Mouse (Mus musculus): ENCODE data around the gene Agpat2.
A peak's percentile ranks its signal among the peaks of the same experiment; 100 is the strongest.

Agpat2 gene

DNA sequence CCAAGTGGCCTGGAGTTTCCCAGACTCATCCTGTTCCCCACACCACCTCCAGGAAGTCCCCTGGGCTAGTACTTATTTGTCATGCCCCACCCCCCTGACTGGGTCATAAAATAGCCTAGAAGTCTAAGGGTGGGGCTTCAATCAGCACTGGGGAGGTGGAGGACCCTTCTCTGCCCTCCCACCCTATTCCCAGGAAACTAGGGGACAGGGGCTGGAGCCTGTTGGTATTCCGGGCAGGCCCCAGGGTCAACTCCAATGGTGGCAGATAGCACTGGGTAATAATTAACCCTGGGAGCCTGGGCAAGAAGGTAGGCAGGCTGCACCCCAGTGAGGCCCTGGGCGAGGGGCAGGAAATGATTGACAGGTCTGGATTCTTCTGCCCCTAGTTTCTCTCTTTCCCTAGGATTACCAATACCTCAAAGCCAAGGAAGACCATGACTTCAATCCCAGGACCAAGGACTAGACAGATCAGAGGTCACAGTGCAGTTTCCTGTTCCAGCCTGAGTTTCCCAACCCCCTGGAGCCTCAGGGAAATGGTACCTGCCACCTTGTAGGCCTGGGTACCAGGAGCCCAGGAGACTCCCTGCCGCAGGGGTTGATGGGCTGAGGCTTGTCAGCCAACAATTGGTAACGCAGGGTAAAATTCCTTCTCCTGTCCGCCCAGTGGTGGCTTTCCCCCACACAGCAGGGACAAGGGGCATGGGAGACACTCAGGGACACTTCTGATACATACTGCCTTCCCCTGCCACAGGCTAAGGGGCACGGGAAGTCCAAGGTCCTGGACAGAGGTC lies 9.1 kb downstream of the Agpat2 start:
- DNase-seq, result no peak

GRCm38 (mm10) chr2:26594461-26594933 lies 9.7 kb downstream of the Agpat2 start:
- DNase-seq, result no peak

DNA sequence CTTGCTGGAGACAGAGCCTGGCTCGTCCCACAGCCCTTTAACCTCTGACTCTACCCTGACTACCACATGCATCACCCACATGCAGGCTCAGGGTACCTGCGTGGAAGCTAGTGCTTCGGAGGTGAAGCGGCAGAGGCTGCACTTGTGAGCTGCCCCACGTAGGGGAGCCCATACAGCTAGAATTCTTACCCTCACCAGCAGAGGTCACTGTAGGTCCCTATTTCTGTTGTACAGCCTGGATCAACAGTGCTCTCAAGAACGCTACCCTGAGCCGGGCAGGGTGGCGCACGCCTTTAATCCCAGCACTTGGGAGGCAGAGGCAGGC lies 10.2 kb downstream of the Agpat2 start:
- DNase-seq, result peak; percentile 79 to 83

DNA sequence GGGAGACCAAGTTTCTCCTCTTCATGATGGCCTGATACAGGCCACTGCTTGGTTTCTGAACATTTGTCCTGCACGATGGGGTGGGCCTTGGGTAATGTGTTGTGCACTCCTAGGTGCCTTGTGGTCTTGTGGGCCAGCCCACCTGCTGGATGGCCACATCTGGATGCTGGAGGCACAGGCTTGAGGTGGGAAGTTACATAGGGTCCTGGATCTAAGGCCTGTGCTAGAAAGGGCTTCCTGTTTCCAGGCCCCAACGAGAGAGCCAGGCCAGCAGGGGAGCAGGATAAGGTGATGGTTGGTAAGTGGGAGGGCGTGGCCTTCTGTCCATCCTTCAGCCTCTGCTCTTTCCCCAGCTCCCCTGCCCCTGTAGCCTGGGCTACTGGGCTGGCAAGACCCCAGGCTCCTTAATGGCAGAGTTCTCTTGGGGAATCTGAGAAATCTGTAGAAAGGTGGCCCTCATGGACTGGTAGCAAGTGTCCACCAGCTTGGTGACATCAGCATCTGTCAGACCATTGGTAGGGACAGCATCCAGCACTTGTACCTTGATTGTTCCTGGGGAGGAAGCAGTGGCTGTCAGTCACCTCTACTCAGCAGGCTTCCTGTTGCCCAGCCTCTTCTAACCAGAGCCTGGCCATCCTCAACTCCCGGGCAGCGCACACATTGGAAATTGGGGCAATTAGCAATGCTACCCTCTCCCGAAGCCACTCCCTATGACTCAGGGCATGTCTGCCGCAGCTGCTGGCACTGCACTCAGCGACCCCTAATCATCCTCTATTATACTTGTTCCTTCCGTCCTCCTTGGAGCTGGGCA lies 10.8 kb downstream of the Agpat2 start:
- DNase-seq, result no peak

- no peak for DNase-seq
Measured at GRCm38 (mm10) chr2:26591416-26591815, 12.8 kb downstream of the Agpat2 start.

DNA sequence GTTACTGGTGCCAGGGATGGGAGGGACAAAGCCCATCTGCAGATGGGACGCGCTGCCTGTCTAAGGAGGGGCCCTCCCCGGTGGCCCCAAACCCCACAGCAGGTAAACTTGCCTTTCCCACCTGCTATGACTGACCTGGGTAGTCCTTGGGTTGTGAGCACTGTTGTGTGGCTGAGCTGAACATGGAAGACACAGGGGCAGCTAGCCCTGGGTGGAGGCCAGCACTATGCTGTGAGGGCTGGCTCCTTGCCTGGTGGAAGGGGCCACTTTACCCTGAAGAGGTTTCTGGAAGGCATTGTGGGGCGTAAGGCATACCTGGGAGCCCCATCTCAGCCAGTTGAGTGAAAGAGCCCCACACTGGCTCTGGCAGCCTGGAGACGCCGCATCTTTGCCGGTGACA lies 13.3 kb downstream of the Agpat2 start:
- DNase-seq, result no peak

- no peak for DNase-seq
Measured at GRCm38 (mm10) chr2:26590282-26590681, 13.9 kb downstream of the Agpat2 start.

DNA sequence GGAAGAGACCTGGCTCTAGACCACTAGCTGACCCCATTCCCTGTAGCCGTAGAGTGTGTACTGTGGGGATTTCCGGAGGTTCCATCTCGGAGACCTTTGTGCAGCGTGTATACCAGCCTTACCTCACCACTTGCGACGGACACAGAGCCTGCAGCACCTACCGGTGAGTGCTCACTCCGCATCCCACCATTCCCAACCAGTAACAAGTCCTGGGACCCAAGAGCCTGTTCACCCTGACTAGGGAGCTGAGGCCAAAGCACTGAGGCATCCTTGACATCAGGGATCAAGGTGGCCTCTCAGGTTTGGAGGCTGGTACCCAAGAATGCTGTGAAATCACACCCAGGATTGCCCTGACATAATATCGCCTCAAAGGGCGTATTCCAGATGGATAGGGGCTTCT lies 14.9 kb downstream of the Agpat2 start:
- DNase-seq, result no peak

DNA sequence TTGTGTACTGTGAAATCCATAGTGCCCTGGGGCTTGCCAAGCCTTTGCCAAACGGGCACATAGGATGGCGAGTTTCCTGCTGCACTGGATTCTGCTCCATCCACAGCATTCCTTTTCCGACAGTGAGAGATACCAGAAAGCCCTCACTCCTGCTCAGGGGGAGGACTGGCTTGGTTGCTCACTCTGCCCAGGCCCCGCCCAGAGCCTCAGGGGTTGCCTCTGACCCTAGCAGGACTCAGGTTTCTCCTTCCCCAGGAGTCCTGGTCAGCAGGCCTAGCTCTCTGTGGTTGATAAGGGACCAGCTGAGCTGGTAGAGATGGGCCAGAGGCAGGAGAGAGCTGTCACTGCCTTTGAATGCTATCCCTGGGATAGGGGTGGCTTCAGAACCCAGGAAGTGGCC lies 15.6 kb downstream of the Agpat2 start:
- no peak for DNase-seq

- peak; percentile 48 to 51 for DNase-seq
Measured at GRCm38 (mm10) chr2:26587044-26587405, 17.2 kb downstream of the Agpat2 start.

GRCm38 (mm10) chr2:26586294-26587043 lies 17.7 kb downstream of the Agpat2 start, which contains the start of gene Gm20532:
Gm20532 (plus strand) TSS chr2:26586639.
- DNase-seq, result peak; percentile 57 to 58

- DNase-seq, result no peak
Measured at GRCm38 (mm10) chr2:26585713-26586112, 18.5 kb downstream of the Agpat2 start.

DNA sequence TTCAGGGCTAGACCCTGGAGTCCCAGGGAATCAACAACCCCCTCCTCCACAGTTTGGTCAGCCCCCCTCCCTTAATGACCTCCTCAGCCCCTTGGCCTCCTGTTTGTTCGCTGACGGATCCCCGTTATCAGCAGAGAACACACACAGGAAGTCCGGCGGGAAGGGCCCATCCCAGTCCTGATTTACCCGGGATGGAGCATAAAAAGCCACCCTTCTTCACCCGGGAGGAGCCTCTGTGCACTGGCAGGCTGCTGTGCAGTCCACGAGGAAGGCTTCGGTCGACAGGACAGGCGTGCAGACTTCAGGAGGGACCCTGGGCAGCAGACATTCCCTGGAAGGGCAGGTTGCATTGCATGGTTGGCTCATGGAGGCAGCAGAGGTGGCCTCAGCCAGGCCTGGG lies 20.6 kb downstream of the Agpat2 start:
- DNase-seq, result no peak

DNA sequence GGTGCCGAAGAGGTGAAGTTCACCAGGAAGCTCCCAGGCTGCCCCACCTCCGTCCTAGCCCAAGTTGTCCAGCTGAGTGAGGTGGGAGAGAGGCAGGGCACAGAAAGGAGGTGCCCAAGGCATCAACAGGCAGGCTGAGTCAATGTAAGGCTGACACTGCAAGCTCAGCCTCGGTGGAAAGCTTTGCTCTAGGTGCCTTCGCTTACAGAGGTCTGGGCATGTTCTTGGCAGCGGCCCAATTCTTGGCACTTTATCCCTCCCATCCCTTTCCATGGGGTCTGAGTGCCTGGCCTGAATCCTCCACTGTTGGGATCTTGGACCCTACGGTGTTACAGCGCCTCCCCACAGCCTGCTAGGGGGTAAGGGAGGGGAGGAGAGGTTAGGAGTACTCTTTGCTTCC lies 21.5 kb downstream of the Agpat2 start:
- DNase-seq, result no peak

GRCm38 (mm10) chr2:26582203-26582602 lies 22.0 kb downstream of the Agpat2 start:
- peak in 1 of 2 experiments; percentile 23 for DNase-seq

DNA sequence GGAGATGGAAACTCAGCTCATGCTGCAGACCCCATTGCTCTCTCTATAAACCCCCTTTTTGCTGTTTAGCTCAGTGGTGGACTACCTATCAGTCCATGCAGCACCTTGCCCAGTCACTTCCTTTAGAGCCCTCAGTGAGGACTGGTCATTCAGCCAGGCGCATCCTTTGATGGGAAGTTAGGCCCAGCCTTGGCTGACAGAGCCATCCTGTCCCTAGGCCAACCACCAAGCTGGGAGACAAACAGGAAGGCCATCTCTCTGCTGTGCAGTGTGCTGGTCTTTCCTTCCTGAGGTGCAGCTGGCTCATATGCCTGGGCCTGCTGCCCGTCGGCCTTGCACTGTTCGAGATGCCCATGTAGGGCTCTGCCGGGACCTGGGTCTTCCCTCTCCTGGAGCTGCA lies 23.5 kb downstream of the Agpat2 start:
- DNase-seq, result no peak

- DNase-seq, result no peak
Measured at GRCm38 (mm10) chr2:26579714-26580113, 24.5 kb downstream of the Agpat2 start, which contains the start of gene Egfl7. Egfl7 (plus strand) TSS chr2:26580014.

DNA sequence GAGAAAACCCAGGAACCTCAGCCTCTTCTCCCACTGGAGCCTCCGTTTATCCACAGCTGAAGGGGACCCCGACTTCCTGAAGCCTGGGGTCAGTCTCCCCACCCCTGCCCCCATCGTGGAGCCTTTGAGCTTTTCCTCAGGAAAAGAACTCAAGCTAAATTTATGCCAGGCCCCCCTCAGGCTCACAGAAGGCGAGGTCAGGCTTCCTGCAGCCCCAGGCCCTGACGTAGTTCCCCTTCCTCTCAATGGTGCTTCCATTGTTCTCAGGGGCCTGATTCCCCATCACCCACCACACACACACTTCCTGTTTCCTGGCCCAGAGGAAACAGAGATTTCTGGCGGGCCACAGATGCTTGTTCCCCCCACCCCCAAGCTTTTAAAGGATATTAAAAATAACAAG lies 25.8 kb downstream of the Agpat2 start:
- peak in 1 of 2 experiments; percentile 28 for DNase-seq

DNA sequence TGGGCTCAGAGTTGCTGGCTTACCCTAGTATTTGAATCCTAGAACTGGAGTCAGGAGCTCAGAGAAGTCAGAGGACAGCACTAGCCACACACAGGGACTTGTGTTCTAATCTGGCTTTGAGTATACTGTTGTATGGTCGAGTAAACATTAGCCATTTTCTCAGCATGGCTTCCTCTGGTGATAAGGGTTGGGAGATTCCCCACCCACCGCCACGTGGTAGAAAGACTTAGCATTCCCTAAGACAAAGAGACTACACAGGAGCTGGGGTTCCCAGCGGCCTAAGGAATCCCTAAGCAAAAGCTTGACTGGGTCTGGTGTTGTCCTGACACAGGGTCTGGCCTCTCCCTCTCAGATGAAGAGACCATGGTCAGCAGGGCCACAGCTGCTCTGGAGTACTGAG lies 27.8 kb downstream of the Agpat2 start:
- DNase-seq, result no peak

DNA sequence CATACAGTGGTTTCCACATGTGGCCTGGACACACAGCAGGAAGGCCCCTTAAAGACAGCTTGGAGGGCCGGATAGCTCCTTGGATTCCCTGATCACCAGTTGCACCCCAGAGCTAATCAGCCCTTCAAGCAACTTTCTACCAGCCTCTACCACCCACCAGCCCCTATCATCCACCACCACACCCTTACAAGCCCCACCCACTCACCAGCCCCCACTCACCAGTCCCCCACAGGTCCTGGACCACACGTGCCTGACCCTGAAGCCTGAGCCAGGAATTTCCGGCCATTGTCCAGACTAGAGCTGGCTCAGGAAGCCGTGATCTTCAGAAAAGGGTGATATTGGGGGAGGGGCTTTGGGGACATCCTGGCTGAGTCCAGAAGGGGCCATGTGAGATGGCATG lies 28.4 kb downstream of the Agpat2 start:
- no peak for DNase-seq

GRCm38 (mm10) chr2:26575378-26575777 lies 28.8 kb downstream of the Agpat2 start:
- no peak for DNase-seq

- no peak for DNase-seq
Measured at GRCm38 (mm10) chr2:26574862-26575261, 29.4 kb downstream of the Agpat2 start.

- DNase-seq, result no peak
Measured at GRCm38 (mm10) chr2:26573807-26574206, 30.4 kb downstream of the Agpat2 start.

Measured in B cell, adult 2 months (primary cell).